Mouse (Mus musculus) c-Kit-negative CD71-positive TER-119-positive erythroid progenitor cells, embryonic 14.5 days (primary cell): Measurements from ENCODE around the gene Mrpl51.

Source experiments
- DNase-seq: peaks from one replicate; pipeline ENCODE4 v3.0.0-alpha.2; 2013; ENCODE audit warnings: low read depth, low spot score

Gene Mrpl51

DNA sequence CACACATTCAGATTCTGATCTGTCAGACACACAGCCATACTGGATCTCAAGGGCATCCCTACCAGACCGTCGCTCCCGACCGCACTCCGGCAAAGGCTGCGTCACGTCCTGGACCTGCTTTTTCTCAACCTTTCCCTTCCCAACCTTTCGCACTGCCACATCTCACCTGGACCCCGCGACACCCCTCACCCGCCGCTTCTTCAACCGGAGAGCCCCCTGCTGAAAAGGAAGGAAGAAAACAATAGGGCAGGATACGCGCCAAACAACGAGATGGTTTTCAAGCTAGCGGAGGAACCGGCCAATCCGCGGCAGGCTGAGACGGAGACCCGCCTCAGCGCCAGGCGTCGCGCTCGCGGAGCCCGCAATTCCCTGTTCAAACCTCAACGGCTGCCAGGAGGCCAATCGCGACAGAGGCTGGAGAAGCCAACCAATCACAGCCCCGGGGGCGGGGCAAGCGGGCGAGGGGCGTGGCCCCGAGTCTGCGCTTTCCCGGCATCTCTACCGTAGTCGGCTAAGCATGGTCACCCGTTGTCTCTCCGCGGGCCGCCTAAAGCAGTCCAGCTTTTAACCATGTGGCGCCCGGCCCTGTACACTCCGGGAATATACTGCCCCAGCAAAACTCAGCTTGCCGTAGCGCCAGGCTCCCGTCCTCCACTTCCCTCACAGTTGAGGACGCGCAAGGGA, at the start of gene Mrpl51, which contains the start of gene Ncapd2:
Mrpl51 (plus strand) TSS at position 470 of the 684 bp plus-strand sequence.
Ncapd2 (minus strand) TSS at position 370 of the 684 bp plus-strand sequence.
- DNase-seq, result peak; percentile 95

DNA sequence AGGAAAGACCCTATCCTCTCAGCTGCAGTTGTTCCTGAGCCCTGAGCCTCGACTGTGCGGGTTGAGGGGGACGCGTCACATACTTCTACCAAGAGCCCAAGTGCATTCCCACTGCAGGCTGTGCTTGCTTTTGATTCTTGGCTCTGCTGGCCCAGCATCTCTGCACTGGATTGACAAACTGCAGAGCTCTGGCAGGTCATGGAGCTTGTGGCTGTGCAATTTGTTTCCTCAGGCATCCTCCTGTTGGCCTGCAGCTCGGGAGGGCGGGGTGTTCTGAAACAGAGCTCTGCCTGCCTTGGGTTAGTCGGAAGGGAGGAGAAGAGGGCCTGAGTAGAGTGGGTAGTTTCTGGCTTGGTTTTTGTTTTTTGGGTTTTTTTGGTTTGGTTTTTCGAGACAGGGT, 49.2 kb upstream of the Mrpl51 start:
- DNase-seq, result no peak

- DNase-seq, result no peak
Observed at GRCm38 (mm10) chr6:125143128-125143527, 48.5 kb upstream of the Mrpl51 start.

DNA sequence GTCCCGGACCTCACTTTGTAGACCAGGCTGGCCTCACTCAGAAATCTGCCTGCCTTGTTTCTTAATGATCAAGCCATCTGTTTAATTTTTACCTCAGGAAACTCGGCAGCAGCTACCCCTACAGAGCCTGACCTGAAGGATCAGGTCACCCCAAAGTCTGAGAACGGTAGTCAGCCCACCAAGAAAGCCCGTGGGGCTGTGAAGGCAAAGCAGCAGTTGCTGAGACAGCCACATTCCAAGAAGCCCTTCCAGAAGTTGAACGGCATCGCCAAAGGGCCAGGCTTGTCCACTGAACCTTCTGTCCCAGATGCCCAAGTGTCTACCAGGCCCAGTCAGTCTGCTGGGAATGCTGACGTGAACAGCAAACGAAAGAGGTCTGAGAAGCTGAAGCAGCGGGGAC, 47.7 kb upstream of the Mrpl51 start:
- no peak for DNase-seq

- peak; percentile 83 for DNase-seq
Observed at GRCm38 (mm10) chr6:125145001-125145400, 46.6 kb upstream of the Mrpl51 start, which contains the start of gene Iffo1. TSS of gene Iffo1 (plus strand) at chr6:125145241.

GRCm38 (mm10) chr6:125145479-125145951, 46.1 kb upstream of the Mrpl51 start:
- DNase-seq, result no peak

- DNase-seq, result no peak
Observed at GRCm38 (mm10) chr6:125146148-125146547, 45.5 kb upstream of the Mrpl51 start.

- DNase-seq, result no peak
Observed at GRCm38 (mm10) chr6:125146797-125147196, 44.8 kb upstream of the Mrpl51 start.

DNA sequence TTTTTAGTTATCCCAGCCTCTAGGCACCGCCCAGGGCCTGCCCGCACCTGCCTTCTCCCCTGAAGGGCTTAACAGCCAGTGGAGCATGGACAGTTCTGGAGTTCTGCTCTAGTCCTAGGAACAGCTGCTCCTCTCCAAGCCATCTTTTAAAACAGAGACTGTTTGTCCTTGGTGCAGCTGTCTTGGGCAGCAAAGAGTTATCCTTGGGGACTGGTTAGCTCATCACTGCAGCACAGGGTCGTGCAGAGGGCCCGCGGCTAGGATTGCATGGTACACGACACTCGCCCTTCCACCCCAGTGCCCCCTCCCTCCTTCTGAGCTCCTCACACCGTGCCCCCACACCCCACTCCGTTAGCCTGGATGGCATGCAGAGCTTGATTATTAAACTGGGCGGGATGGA, 44.3 kb upstream of the Mrpl51 start:
- no peak for DNase-seq

DNA sequence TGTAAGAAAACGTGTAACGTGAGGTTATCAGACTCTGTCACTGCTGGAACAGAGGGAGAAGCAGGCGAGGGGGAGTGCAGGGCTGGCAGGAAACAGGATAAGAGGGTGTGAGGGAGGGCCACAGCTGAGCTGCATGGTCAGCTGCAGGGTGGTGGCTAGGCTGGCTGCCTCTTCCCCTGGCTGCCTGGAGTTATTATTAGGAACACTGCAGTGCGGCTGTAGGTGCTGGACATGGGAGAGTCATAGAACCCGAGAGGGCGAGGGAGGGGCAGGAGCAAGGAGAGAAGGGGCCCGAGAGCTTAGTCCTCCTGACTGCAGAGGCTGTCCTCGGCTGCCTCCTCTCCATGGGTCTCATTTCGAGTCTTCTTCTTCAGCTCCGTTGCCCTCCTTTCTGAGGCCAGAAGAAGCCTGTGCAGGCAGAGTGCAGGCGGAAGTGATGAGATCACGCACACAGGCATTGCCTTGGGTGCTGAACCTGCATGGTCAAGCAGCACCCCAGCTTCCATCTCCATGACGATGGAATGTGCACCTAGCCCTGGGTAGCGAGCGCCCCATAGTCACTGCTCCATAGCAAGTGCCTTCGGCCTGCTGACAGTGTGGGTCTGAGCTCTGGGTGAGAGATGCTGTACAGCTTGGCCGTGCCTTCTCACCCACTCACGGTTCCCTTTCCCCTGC, 43.2 kb upstream of the Mrpl51 start:
- DNase-seq, result no peak

GRCm38 (mm10) chr6:125148926-125149568, 42.6 kb upstream of the Mrpl51 start:
- DNase-seq, result no peak

GRCm38 (mm10) chr6:125149569-125149950, 42.0 kb upstream of the Mrpl51 start:
- DNase-seq, result no peak

- no peak for DNase-seq
Observed at GRCm38 (mm10) chr6:125152212-125153017, 39.2 kb upstream of the Mrpl51 start.

- DNase-seq, result no peak
Observed at GRCm38 (mm10) chr6:125153018-125153389, 38.6 kb upstream of the Mrpl51 start.

DNA sequence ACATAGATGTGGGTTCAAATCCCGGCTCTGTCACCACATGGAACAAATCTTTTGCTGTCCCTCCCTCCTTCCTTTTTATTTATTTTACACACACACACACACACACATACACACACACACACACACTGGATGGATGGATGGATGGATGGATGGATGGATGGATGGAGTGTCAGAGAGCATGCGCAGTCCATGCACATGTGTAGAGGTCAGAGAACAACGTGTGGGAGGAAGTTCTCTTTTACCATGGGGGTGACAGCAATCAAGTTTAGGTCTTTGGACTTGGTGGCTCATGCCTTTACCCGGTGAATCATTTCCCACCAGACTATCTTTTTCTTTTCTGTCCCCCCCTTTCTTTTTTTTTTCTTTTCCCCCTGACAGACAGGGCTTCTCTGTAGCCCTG, 37.9 kb upstream of the Mrpl51 start:
- no peak for DNase-seq

- no peak for DNase-seq
Observed at GRCm38 (mm10) chr6:125154550-125154949, 37.1 kb upstream of the Mrpl51 start.

DNA sequence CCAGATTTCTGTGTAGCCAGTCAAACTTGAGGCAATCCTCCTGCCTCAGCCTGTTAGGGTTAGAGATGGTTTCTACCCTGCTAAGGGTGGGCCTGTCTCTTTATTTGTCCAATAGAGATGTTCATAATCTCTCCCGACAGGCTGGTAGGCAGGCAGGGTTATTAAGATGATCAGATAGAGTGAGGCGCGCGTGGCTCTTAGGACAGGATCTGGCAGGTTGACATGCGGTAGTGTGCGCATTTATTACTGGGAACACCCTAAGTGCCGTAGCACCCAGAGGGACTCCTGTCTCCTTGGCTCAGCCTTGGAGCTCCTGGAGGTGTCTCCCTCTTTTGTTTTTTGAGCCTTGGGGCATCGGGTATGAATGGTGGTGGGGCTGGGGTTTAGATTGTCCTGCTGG, 36.3 kb upstream of the Mrpl51 start:
- DNase-seq, result no peak

DNA sequence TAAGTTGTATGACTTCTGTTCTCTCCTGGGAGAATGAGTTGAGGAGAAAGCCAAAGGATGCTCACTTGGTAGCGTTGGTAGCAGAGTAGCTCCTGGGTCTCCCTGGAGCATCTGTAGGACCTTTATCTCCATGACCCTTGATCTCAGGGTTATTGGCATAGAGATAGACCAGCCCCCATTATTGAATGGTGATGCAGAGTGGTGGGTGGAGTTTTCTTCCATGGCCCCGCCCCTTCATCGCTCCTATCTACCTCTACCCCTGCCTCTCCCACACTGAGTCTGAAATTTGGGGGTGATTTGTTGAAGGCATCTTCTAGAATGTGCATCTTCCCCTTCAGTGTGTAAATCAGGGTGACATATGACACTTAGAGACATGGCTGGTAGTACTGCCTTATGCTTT, 35.1 kb upstream of the Mrpl51 start:
- DNase-seq, result no peak

DNA sequence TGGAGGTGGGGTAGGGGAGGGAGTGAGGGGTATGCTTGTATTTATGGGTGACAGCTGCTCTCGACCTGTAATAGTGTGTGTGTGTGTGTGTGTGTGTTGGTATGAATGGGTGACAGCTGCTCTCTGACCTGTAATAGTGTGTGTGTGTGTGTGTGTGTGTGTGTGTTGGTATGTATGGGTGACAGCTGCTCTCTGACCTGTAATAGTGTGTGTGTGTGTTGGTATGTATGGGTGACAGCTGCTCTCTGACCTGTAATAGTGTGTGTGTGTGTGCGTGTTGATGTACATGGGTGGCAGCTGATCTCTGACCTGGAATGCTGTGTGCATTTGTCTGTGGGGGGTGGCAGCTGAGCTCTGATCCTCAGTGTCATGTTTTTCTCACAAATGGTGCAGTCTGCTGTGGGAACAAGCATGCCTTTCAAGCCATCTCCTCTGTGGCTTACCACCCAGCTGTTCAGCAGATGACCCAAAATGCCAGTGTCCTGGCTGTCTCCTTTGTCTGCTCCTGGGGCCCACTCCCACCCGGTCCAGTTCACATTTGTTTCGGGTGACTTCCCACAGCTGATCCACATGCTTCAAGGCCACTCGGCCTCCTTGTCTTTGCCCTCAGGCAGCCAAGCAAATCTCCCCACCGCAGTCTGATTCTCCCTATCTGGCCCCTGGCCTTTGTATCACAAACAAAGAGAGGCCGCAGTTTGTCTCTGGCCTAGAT, 34.5 kb upstream of the Mrpl51 start:
- no peak for DNase-seq

GRCm38 (mm10) chr6:125158944-125159492, 32.6 kb upstream of the Mrpl51 start:
- no peak for DNase-seq
